Mouse (Mus musculus): Measurements from ENCODE around the gene 1700003E16Rik. TPM values are rescaled to one million over a fixed set of nuclear protein-coding genes. Genes with fewer than 3 reads are reported as not detected.

1700003E16Rik gene
- 0.48 TPM in 1 of 3 replicates, not detected in the others for total RNA-seq (2017)

GRCm38 (mm10) chr6:83156259-83156684 lies at the start of gene 1700003E16Rik, which contains the start of gene Wdr54:
Gene 1700003E16Rik, plus strand, starts transcription at chr6:83156404.
Gene Wdr54, minus strand, starts transcription at chr6:83156397.
- peak; percentile 42; the same call in 1 of the 2 replicates for ATAC-seq (replicated peaks; ENCODE audit: insufficient number of reproducible peaks, low FRiP score, low TSS enrichment, poor library complexity, severe bottlenecking)

DNA sequence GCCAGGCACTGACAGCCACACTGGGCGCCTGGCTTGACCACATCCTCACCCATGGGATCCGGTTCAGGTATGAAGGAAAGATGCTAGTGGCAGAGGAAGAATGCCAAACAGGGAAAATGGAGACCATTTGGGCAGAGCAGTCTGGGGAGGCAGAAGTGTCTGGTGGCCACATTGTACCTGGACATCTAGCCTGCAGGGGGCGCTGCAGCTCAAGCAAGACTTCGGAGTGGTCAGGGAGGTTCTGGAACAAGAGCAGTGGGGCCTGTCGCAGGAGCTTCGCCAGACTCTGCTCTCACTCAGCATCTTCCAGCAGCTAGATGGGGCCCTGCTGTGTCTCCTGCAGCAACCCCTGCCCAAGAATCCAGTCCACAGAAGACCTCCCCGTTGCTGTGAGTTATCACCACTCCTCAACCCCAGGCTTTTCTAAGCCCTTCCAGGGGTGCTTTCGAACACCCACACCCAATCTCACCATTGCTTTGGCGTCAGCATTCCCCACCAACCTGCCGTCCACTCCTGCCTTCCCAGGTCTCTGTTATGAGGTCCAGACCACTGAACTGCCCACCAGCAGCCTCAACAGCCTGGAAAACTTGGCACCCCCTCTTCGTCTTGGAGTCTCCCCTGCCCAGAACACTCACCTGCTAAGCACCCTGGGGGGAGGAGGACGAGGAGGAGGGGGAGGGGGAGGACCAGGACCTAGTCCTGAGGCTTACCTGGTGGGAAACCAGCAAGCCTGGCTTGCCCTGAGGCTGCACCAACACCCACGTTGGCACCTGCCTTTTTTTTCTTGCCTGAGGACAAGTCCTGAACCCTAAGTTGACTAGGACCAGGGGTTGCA lies 48.4 kb upstream of the 1700003E16Rik start:
- ATAC-seq (replicated peaks; ENCODE audit: insufficient number of reproducible peaks, low FRiP score, low TSS enrichment, poor library complexity, severe bottlenecking) = peak; percentile 73

DNA sequence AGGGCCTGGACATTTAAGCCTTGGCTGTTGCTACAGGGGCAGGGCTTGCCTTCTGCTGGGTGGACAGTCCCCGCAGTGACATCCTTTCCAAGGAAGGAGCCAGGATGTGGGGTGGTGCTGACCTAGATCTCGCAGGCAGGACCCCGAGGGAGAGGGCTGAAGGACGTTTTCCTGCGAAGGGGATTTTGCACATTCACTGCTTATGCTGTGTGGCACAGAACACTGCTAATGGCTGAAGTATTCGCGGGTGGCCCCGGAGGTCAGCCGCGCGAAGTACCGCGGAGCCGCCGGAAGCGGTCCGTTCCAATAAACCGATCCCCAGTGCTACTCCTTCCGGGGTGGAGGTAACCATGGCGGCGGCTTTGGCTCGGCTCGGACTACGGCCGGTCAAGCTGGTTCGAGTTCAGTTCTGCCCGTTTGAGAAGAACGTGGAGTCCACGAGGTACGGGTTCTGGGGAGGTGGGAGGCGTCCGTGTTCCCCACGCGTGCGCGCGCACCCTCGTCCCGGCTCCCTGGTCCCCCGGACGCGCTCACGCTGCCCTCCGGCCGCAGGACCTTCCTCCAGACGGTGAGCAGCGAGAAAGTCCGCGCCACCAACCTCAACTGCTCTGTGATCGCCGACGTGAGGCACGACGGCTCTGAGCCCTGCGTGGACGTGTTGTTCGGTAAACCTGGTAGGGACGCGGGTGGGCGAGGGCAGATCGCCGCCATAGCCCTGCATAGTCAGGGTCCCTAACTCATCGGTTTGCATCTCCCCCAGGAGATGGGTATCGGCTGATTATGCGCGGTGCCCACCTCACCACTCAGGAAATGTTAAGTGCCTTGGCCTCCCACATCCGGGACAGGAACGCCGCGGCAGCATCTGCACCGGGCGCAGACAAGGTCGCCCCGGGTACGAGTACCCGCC lies 47.2 kb upstream of the 1700003E16Rik start, which contains the start of gene Mrpl53:
Mrpl53 (plus strand) TSS at position 279 of the 907 bp plus-strand sequence.
- ATAC-seq (replicated peaks; ENCODE audit: insufficient number of reproducible peaks, low FRiP score, low TSS enrichment, poor library complexity, severe bottlenecking) = peak; percentile 90

- no peak for ATAC-seq (replicated peaks; ENCODE audit: insufficient number of reproducible peaks, low FRiP score, low TSS enrichment, poor library complexity, severe bottlenecking)
Measured at GRCm38 (mm10) chr6:83111510-83112136, 44.6 kb upstream of the 1700003E16Rik start.

GRCm38 (mm10) chr6:83115011-83115671 lies 41.1 kb upstream of the 1700003E16Rik start, which contains the start of gene Mogs:
Gene Mogs, plus strand, starts transcription at chr6:83115496.
- peak; percentile 84 for ATAC-seq (replicated peaks; ENCODE audit: insufficient number of reproducible peaks, low FRiP score, low TSS enrichment, poor library complexity, severe bottlenecking)

DNA sequence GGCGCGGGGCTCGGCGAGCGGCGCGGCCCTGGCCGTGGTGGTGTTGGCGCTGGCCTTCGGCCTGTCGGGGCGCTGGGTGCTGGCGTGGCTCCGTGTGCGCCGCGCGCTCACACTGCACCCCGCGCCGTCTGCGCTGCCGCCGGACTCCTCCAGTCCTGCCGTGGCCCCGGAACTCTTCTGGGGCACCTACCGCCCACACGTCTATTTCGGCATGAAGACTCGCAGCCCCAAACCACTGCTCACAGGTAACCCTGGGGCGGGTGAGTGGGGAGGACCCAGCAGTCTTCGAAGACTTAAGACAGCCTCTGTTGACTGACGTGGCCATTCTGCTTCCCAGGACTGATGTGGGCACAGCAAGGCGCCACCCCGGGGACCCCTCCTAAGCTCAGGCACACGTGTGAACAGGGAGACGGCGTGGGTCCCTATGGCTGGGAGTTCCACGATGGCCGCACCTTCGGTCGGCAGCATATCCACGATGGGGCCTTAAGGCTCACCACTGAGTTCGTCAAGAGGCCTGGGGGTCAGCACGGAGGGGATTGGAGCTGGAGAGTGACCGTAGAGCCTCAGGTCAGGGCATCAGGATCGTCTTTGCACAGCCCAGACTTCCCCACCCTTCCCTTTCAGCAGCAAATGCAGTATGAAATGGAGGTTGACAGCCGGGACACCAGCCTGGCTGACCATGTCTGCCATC lies 40.4 kb upstream of the 1700003E16Rik start:
- no peak for ATAC-seq (replicated peaks; ENCODE audit: insufficient number of reproducible peaks, low FRiP score, low TSS enrichment, poor library complexity, severe bottlenecking)

- ATAC-seq (replicated peaks; ENCODE audit: insufficient number of reproducible peaks, low FRiP score, low TSS enrichment, poor library complexity, severe bottlenecking) = no peak
Measured at GRCm38 (mm10) chr6:83116373-83117164, 39.6 kb upstream of the 1700003E16Rik start.

GRCm38 (mm10) chr6:83117165-83117438 lies 39.1 kb upstream of the 1700003E16Rik start:
- ATAC-seq (replicated peaks; ENCODE audit: insufficient number of reproducible peaks, low FRiP score, low TSS enrichment, poor library complexity, severe bottlenecking) = no peak

DNA sequence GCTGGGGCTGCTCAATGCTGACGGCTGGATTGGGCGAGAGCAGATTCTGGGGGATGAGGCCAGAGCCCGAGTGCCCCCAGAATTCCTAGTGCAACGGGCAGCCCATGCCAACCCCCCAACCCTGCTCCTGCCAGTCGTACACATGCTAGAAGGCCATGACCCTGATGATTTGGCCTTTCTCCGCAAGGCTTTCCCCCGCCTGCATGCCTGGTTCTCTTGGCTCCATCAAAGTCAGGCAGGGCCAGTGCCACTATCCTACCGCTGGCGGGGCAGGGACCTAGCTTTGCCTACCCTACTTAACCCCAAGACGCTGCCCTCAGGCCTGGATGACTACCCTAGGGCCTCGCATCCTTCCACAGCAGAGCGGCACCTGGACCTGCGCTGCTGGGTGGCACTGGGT lies 38.6 kb upstream of the 1700003E16Rik start:
- ATAC-seq (replicated peaks; ENCODE audit: insufficient number of reproducible peaks, low FRiP score, low TSS enrichment, poor library complexity, severe bottlenecking) = no peak

DNA sequence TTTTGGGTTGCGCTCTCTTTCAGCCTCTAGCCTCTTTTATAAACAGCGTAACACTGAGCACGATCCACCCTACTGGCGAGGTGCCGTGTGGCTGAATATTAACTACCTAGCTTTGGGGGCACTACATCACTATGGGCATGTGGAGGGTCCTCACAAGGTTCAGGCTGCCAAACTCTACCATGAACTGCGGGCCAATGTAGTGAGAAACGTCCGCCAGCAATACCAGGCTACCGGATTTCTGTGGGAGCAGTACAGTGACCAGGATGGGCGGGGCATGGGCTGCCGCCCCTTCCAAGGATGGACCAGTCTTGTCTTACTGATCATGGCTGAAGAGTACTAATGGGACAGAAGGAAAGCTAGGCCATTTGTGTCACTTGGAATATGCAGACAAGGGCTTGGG lies 37.8 kb upstream of the 1700003E16Rik start:
- ATAC-seq (replicated peaks; ENCODE audit: insufficient number of reproducible peaks, low FRiP score, low TSS enrichment, poor library complexity, severe bottlenecking) = no peak

DNA sequence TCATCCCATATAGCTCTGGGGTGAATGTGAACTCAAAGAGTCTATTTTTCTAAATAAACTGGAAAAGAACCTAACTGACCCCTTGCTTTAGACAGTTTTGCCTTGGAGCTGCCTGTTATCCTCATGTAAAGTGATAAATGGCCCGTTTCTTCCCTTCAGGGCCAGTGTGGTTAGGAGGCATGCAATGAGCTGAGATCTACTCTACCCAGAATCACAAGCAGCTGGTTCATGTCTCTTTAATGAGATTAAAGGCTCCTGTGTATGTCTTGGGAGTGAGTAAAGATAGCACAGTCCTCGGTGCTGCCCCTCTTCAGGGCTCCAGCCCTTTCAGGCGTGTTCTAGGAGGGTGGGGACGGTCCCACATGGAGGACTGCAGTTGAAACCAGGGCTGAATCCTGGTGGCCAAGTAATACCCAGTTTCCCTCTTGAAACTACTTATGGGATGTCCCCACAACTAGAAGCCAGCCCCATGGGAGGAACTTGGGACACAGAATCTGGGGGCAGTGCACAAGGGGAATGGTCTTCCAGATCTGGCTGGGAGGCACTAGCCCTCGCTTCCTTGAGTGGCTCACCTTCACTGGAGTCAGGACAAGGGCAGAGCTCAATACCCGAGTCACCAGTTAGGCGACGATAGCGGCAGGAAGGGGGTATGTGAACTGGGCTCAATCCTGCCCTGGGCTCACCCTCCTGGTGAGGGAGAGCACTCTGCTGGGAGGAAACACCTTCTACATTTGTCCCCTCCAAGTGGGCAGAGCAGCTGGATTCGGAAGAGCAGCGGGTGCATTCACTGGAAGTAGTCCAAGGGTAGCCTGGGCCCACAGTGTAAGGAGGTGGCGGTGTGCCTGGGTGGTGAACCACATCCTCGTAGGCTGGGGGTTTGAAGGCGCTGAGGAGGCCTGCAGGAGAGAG lies 37.1 kb upstream of the 1700003E16Rik start:
- no peak for ATAC-seq (replicated peaks; ENCODE audit: insufficient number of reproducible peaks, low FRiP score, low TSS enrichment, poor library complexity, severe bottlenecking)

- no peak for ATAC-seq (replicated peaks; ENCODE audit: insufficient number of reproducible peaks, low FRiP score, low TSS enrichment, poor library complexity, severe bottlenecking)
Measured at GRCm38 (mm10) chr6:83119734-83120051, 36.5 kb upstream of the 1700003E16Rik start.

DNA sequence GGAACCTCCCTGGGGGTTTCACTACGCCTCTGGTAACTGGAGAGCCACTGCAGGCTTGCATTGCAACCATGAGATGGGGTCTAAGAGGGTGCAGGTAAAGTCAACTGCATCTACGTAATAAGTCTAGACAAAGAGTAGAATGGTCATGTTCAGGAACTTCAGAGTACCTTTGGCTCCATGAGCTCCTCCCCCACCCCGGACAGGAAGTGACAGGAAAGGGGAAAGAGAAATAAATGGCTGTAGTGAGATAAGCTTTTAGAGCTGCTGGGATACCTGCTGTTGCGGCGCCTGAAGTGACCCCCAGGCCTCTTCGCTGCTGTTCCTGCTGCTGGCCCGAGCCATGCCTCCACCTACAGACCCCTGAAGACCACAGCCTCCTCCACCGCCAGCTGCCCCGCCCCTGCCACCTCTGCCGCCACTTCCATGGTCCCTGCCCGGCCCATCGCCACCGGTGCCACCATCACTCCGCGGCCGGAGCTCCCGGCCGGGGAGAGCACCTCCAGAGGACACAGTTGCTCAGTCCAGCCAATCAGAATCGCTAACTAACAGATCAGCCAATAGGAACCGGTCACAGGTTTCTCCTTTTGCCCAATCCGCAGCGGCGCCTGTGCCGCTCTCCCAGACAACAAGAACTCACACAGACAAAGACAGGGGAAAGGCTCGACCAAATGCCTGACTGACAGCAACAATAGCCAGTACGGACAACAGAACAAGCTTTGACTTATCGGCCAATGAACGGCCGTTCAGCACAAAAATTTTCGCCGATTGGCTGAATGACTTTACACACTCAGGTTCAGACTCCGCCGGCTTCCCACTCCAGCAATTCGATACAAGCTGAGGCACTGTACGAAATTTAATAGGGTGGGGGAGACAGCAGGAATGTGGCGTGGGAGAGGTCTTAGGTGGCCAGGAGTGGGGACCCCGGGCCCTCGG lies 35.0 kb upstream of the 1700003E16Rik start, which contains the start of gene Wbp1:
Wbp1 (minus strand) TSS at position 630 of the 933 bp plus-strand sequence.
- peak; percentile 94 for ATAC-seq (replicated peaks; ENCODE audit: insufficient number of reproducible peaks, low FRiP score, low TSS enrichment, poor library complexity, severe bottlenecking)

GRCm38 (mm10) chr6:83121863-83122710 lies 34.1 kb upstream of the 1700003E16Rik start:
- no peak for ATAC-seq (replicated peaks; ENCODE audit: insufficient number of reproducible peaks, low FRiP score, low TSS enrichment, poor library complexity, severe bottlenecking)

Measured in monocyte, adult 5-6 weeks (primary cell).